Mouse (Mus musculus) WW6 (cell line): Measurements from ENCODE around the gene Stpg4.

ENCODE experiments used
- DNase-seq: peaks from one replicate; pipeline ENCODE4 v3.0.0-alpha.2; 2013; ENCODE audit warnings: low read depth, low spot score

Gene Stpg4

GRCm38 (mm10) chr17:87378354-87379159 lies 49.0 kb downstream of the Stpg4 start:
- DNase-seq = no peak

GRCm38 (mm10) chr17:87377536-87377935 lies 50.0 kb downstream of the Stpg4 start:
- no peak for DNase-seq

GRCm38 (mm10) chr17:87376831-87377471 lies 50.6 kb downstream of the Stpg4 start:
- DNase-seq = no peak

GRCm38 (mm10) chr17:87375941-87376511 lies 51.5 kb downstream of the Stpg4 start:
- DNase-seq = no peak

- no peak for DNase-seq
Observed at GRCm38 (mm10) chr17:87373327-87373726, 54.2 kb downstream of the Stpg4 start.

- no peak for DNase-seq
Observed at GRCm38 (mm10) chr17:87372189-87372588, 55.4 kb downstream of the Stpg4 start.

GRCm38 (mm10) chr17:87369270-87369759 lies 58.2 kb downstream of the Stpg4 start:
- DNase-seq = no peak

- DNase-seq = no peak
Observed at GRCm38 (mm10) chr17:87368481-87368880, 59.1 kb downstream of the Stpg4 start.

GRCm38 (mm10) chr17:87367640-87368039 lies 59.9 kb downstream of the Stpg4 start:
- DNase-seq = no peak

- no peak for DNase-seq
Observed at GRCm38 (mm10) chr17:87367228-87367627, 60.3 kb downstream of the Stpg4 start.

- DNase-seq = no peak
Observed at GRCm38 (mm10) chr17:87366520-87366919, 61.0 kb downstream of the Stpg4 start.

GRCm38 (mm10) chr17:87365268-87365667 lies 62.3 kb downstream of the Stpg4 start:
- no peak for DNase-seq

- DNase-seq = no peak
Observed at GRCm38 (mm10) chr17:87364108-87364507, 63.4 kb downstream of the Stpg4 start.

- DNase-seq = no peak
Observed at GRCm38 (mm10) chr17:87361132-87361531, 66.4 kb downstream of the Stpg4 start.

GRCm38 (mm10) chr17:87357506-87357905 lies 70.0 kb downstream of the Stpg4 start:
- DNase-seq = no peak

- DNase-seq = no peak
Observed at GRCm38 (mm10) chr17:87356261-87356660, 71.3 kb downstream of the Stpg4 start.

GRCm38 (mm10) chr17:87355456-87355855 lies 72.1 kb downstream of the Stpg4 start:
- no peak for DNase-seq

- DNase-seq = no peak
Observed at GRCm38 (mm10) chr17:87353745-87354320, 73.7 kb downstream of the Stpg4 start.

GRCm38 (mm10) chr17:87352898-87353225 lies 74.7 kb downstream of the Stpg4 start:
- DNase-seq = no peak

- no peak for DNase-seq
Observed at GRCm38 (mm10) chr17:87352106-87352897, 75.2 kb downstream of the Stpg4 start.
